Mouse (Mus musculus) intestine, postnatal 0 days (tissue): ENCODE measurements around the gene Stac3. TPM values are rescaled to one million over a fixed set of nuclear protein-coding genes. Genes with fewer than 3 reads are reported as not detected.

ENCODE experiments used
- ATAC-seq: fragments of 200-750 bp; cut with Nextera tagmentation; 2 replicates; pipeline ENCODE4 v1.8.0; 2017; ENCODE audit warnings: mild to moderate bottlenecking, moderate TSS enrichment, moderate library complexity
- H3K27ac ChIP-seq: fragments of 300-500 bp; sonication (generic); 2 replicates; pipeline ENCODE4 v1.5.1; 2014; ENCODE audit warnings: mild to moderate bottlenecking, low read depth, low read length, moderate library complexity
- H3K27me3 ChIP-seq: fragments of 300-500 bp; sonication (generic); replicated peaks from 2 replicates; pipeline ENCODE4 v1.6.1; 2014; ENCODE audit warnings: low read length, mixed read lengths; ENCODE audit not compliant: control insufficient read depth, insufficient read depth
- H3K36me3 ChIP-seq: fragments of 300-500 bp; sonication (generic); 2 replicates; pipeline ENCODE4 v1.6.1; 2014; ENCODE audit warnings: mild to moderate bottlenecking, moderate library complexity; ENCODE audit not compliant: control insufficient read depth, insufficient read depth
- H3K4me1 ChIP-seq: fragments of 300-500 bp; sonication (generic); replicated peaks from 2 replicates; pipeline ENCODE4 v1.6.1; 2014; ENCODE audit warnings: antibody characterized with exemption, low read length, mixed read lengths; ENCODE audit not compliant: control insufficient read depth, insufficient read depth
- H3K4me2 ChIP-seq: fragments of 300-500 bp; sonication (generic); replicated peaks from 2 replicates; pipeline ENCODE4 v1.6.1; 2014; ENCODE audit warnings: low read depth, mild to moderate bottlenecking, moderate library complexity
- H3K4me3 ChIP-seq: fragments of 300-500 bp; sonication (generic); 2 replicates; pipeline ENCODE4 v1.5.1; 2014; ENCODE audit warnings: low read depth, low read length
- H3K9ac ChIP-seq: fragments of 300-500 bp; sonication (generic); 2 replicates; pipeline ENCODE4 v1.6.1; 2014; ENCODE audit warnings: mild to moderate bottlenecking, low read depth, low read length
- H3K9me3 ChIP-seq: fragments of 300-500 bp; sonication (generic); 2 replicates; pipeline ENCODE4 v1.6.1; 2016; ENCODE audit warnings: mixed run types; ENCODE audit not compliant: control insufficient read depth
- CTCF ChIP-seq: sonication (generic); IDR thresholded peaks from 2 replicates; pipeline ENCODE4 v1.5.1; 2016; ENCODE audit warnings: low read depth, mild to moderate bottlenecking, control low read depth, antibody characterized with exemption, moderate library complexity
- WGBS: fragments of 180-500 bp; shearing (Covaris S2); extraction: QIAGEN DNeasy Blood & Tissue Kit; methylation state at CpG from one replicate; pipeline ENCODE4 v1.1.7; 2014; 5-methylcytosine and 5-hydroxymethylcytosine counted together
- polyA plus RNA-seq: library from polyadenylated mRNA; unstranded; fragments of >200 nt; fragmentation: Nextera tagmentation; extraction: Ambion mirVana; gene quantifications from 2 replicates; pipeline ENCODE4 v1.2.1, GENCODE M21; 2015

Gene Stac3
- polyA plus RNA-seq, 1 experiment from 2014 or later = 0.17 TPM

- no peaks in the 10 kb centered on the region for H3K9me3 ChIP-seq
- H3K27me3 ChIP-seq = peaks cover 48% of the 10 kb centered on the region
- peaks cover 12% of the 10 kb centered on the region; the same call in 1 of the 2 replicates for H3K4me1 ChIP-seq
- no peak overlapping the region for H3K27ac ChIP-seq
- no peak overlapping the region for H3K4me3 ChIP-seq
- H3K36me3 ChIP-seq = no peaks in the 10 kb centered on the region; the same call in 1 of the 2 replicates
- H3K4me2 ChIP-seq = peak overlapping the region; percentile 81
- 6% methylated on average over 15 of the region's 15 CpGs for WGBS
- ATAC-seq = no peak; the same call in 1 of the 2 replicates
- no peak overlapping the region for H3K9ac ChIP-seq
- peak; percentile 85 for TF ChIP-seq CTCF
Observed at GRCm38 (mm10) chr10:127508239-127508638, 6.8 kb downstream of the Stac3 start.

DNA sequence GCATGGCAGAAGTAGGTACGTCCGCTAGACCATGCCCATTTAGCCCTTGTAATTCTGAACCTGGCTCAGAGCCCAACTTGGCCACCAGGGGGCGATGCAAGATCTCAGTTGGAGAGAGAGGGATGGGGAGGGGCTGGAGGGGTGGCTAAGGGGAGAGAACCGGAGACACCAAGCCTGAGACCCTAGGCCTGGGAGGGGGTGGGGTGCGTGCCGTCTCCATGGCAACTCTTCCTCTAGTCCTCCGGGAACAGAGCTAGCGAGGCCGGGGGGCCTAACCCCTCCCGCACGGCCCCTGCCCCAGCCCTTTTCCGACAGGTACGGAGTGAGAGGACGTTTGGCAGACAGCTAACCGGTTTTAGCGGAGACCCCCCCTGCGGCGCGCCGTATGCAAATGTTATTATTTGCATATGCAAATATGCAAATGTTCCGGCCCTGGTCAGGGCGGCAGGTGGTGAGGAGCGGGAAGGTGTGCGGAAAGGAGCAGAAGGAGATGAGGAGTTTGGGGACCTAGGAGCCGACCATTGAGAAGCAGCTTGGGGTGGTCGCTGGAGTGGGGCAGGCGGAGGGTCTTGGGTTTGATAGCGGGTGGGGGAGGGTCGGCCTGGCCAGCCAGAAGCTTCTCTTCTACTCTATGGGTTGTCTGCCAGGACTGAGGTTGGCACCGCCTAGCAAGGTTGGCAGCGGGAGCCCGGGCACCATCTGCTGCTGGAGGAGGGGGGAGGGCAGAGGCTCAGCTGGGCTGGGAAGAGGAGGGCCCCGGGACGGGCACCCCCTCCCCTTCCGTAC lies 7.8 kb downstream of the Stac3 start:
- Histone ChIP-seq H3K4me1 (peaks cover 13% of the 10 kb centered on the region), H3K27ac (no peak overlapping the region), H3K9ac (no peak overlapping the region), H3K4me2 (peak overlapping the region; percentile 81), H3K9me3 (no peaks in the 10 kb centered on the region), H3K4me3 (peak overlapping the region; percentile 43), H3K36me3 (no peaks in the 10 kb centered on the region), H3K27me3 (peaks cover 58% of the 10 kb centered on the region)
- TF ChIP-seq CTCF = peak; percentile 91
- peak; percentile 31; the same call in 1 of the 2 replicates for ATAC-seq
- WGBS = 1% methylated on average over 35 of the region's 35 CpGs

DNA sequence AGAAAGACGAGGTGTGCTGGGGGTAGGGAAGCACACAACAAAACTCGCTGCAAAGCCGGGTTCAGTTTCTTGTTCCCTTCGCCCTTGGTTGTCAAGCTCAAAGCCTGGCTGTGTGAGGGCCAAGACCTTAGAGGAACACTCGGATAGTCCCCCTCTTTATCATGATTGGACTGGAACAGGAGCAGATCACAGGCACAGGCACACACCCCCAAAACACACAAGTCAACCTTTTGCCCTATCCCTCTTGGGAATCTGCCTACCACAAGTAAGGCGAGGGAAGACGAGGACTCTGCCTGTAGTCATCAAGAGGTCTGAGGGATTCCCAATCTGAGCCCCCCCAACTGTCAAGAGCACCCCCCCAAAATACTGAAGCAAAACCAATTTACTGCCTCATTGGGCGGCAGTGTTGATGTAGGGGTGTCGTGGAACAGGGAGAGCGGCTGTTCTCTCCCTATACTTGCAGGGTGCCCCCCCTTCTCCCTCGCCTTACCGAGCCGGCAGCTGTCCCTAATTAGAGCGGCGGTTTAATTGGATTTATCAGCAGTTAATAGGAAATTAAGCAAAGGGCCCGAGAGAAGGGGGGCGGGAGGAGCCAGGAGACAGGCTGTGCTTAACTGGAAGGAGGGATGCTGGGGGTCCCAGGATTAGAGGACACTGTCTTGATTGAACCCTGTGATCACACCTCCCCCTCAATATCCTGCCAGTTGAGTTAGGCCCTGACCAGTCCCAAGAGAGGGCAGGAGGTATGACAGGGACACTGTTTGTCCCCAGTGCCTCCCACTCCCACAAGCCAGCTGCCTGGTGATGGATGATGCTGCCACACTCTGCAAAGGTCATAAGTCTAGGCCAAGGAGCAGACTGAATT lies 8.6 kb downstream of the Stac3 start:
- peaks cover 60% of the 10 kb centered on the region for H3K27me3 ChIP-seq
- H3K4me1 ChIP-seq = peaks cover 13% of the 10 kb centered on the region
- H3K9me3 ChIP-seq = no peaks in the 10 kb centered on the region
- no peak overlapping the region for H3K9ac ChIP-seq
- H3K4me3 ChIP-seq = peak overlapping the region; percentile 43
- ATAC-seq = no peak
- no peak overlapping the region for H3K27ac ChIP-seq
- no peak for TF ChIP-seq CTCF
- H3K36me3 ChIP-seq = no peaks in the 10 kb centered on the region
- peak overlapping the region; percentile 81 for H3K4me2 ChIP-seq
- 29% methylated on average over 17 of the region's 17 CpGs for WGBS

DNA sequence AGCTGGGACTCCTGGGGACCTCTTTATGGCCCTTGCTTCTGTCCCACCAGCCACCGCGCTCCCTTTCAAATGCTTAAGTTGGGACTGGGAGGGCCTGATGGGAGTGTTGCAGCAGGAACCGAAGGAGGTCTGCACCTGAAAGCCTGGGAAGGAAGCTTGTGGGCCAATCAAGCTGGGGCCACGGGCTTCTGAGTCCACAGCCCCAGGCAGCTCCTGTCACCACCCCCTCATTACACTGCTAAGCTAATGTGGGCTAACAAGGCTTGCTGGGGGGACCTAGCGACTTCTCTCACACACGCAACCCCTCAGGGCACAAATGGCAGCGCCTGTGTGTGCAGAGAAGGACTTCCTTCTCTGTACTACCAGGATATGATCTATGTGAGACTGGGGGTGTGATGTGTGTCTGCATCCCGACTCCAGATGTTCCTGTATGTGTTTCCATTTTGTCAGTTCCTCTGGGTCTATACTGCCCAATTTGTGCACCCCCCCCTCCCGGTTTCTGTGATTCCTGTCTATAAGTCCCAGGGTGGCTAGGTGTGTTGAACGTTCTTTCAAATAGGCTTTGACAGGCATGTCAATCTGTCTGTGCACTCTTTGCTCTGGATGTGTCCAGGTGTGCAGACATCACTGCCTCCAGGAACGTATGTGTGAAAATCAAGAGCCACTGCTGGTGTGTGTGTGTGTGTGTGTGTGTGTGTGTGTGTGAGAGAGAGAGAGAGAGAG lies 9.6 kb downstream of the Stac3 start:
- peaks cover 15% of the 10 kb centered on the region for H3K4me1 ChIP-seq
- H3K9ac ChIP-seq = no peak overlapping the region
- H3K9me3 ChIP-seq = no peaks in the 10 kb centered on the region
- H3K4me2 ChIP-seq = peak overlapping the region; percentile 96; the same call in 1 of the 2 replicates
- ATAC-seq = no peak
- WGBS = 27% methylated on average over 11 of the region's 11 CpGs
- no peak for TF ChIP-seq CTCF
- H3K36me3 ChIP-seq = no peaks in the 10 kb centered on the region
- H3K27ac ChIP-seq = no peak overlapping the region
- peak overlapping the region; percentile 53 for H3K4me3 ChIP-seq
- peaks cover 60% of the 10 kb centered on the region for H3K27me3 ChIP-seq

- no peak overlapping the region for H3K9ac ChIP-seq
- H3K36me3 ChIP-seq = no peaks in the 10 kb centered on the region
- peaks cover 60% of the 10 kb centered on the region for H3K27me3 ChIP-seq
- H3K4me2 ChIP-seq = peak overlapping the region; percentile 96
- H3K4me3 ChIP-seq = peak overlapping the region; percentile 53
- peaks cover 22% of the 10 kb centered on the region for H3K4me1 ChIP-seq
- WGBS = under 1% methylated on average over 43 of the region's 46 CpGs
- no peak for ATAC-seq
- H3K27ac ChIP-seq = no peak overlapping the region
- peak; percentile 58 for TF ChIP-seq CTCF
- H3K9me3 ChIP-seq = no peaks in the 10 kb centered on the region
Observed at GRCm38 (mm10) chr10:127511634-127512306, 10.3 kb downstream of the Stac3 start.
